Mouse (Mus musculus) heart, postnatal 0 days (tissue): ENCODE results near the gene Cfdp1. TPM values are rescaled to one million over a fixed set of nuclear protein-coding genes. Genes with fewer than 3 reads are reported as not detected.

Experiments used
- ATAC-seq: fragments of 200-750 bp; cut with Nextera tagmentation; 2 replicates; pipeline ENCODE4 v1.8.0; 2017; ENCODE audit warnings: low read depth, moderate number of reproducible peaks, moderate library complexity; ENCODE audit not compliant: insufficient read depth
- DNase-seq: peaks from one replicate; pipeline ENCODE4 v3.0.0-alpha.2; 2016; ENCODE audit warnings: low spot score
- H3K27ac ChIP-seq: fragments of 300-500 bp; sonication (generic); 2 replicates; pipeline ENCODE4 v1.5.1; 2014; ENCODE audit warnings: low read depth, mild to moderate bottlenecking
- H3K27me3 ChIP-seq: fragments of 300-500 bp; sonication (generic); 2 replicates; pipeline ENCODE4 v1.6.1; 2014; ENCODE audit warnings: low read length, mixed read lengths; ENCODE audit not compliant: control insufficient read depth, insufficient read depth
- H3K36me3 ChIP-seq: fragments of 300-500 bp; sonication (generic); replicated peaks from 2 replicates; pipeline ENCODE4 v1.6.1; 2014; ENCODE audit warnings: low read length, mixed read lengths; ENCODE audit not compliant: control insufficient read depth, insufficient read depth
- H3K4me1 ChIP-seq: fragments of 300-500 bp; sonication (generic); 2 replicates; pipeline ENCODE4 v1.6.1; 2014; ENCODE audit warnings: antibody characterized with exemption; ENCODE audit not compliant: control insufficient read depth, insufficient read depth
- H3K4me2 ChIP-seq: fragments of 300-500 bp; sonication (generic); 2 replicates; pipeline ENCODE4 v1.6.1; 2014; ENCODE audit warnings: low read depth, mild to moderate bottlenecking, low read length, moderate library complexity
- H3K4me3 ChIP-seq: fragments of 300-500 bp; sonication (generic); 2 replicates; pipeline ENCODE4 v1.5.1; 2014; ENCODE audit warnings: low read depth, low read length
- H3K9ac ChIP-seq: fragments of 300-500 bp; sonication (generic); replicated peaks from 2 replicates; pipeline ENCODE4 v1.6.1; 2014; ENCODE audit warnings: low read depth, low read length, mixed read lengths
- H3K9me3 ChIP-seq: fragments of 300-500 bp; sonication (generic); replicated peaks from 2 replicates; pipeline ENCODE4 v1.6.1; 2016; ENCODE audit warnings: low read length; ENCODE audit not compliant: control insufficient read depth
- CTCF ChIP-seq: IDR thresholded peaks from 2 replicates; pipeline ENCODE4 v1.5.1; 2016; ENCODE audit warnings: antibody characterized with exemption, control low read depth, low read depth
- EP300 ChIP-seq: IDR thresholded peaks from 2 replicates; pipeline ENCODE4 v1.6.1; 2016; ENCODE audit warnings: antibody characterized with exemption, low read depth
- WGBS: fragments of 180-500 bp; shearing (Covaris S2); extraction: QIAGEN DNeasy Blood & Tissue Kit; methylation state at CpG from one replicate; pipeline ENCODE4 v1.1.7; 2014; 5-methylcytosine and 5-hydroxymethylcytosine counted together
- polyA plus RNA-seq: library from polyadenylated mRNA; unstranded; fragments of >200 nt; fragmentation: Nextera tagmentation; extraction: Ambion mirVana; gene quantifications from 2 replicates; pipeline ENCODE4 v1.2.1, GENCODE M21; 2015
- total RNA-seq: library from RNA; depleted of rRNA; stranded (reverse); fragments of >200 nt; gene quantifications from 2 replicates; pipeline ENCODE4 v1.2.3, GENCODE M21; 2014; ENCODE audit warnings: low replicate concordance

Cfdp1 gene
- total and polyA plus RNA-seq, 2 experiments from 2014 or later, result 16.1 to 85.4 TPM

- H3K27me3 ChIP-seq, result no peaks in the 10 kb centered on the region
- no peaks in the 10 kb centered on the region for H3K9me3 ChIP-seq
- no peaks in the 10 kb centered on the region for H3K36me3 ChIP-seq
- H3K4me2 ChIP-seq, result no peak overlapping the region
- no peak for DNase-seq
- H3K4me3 ChIP-seq, result no peak overlapping the region
- TF ChIP-seq CTCF (no peak), EP300 (no peak)
- peaks cover 38% of the 10 kb centered on the region for H3K4me1 ChIP-seq
- no peak overlapping the region for H3K9ac ChIP-seq
- ATAC-seq, result no peak
- H3K27ac ChIP-seq, result no peak overlapping the region
Observed at GRCm38 (mm10) chr8:111789639-111790038, 64.5 kb downstream of the Cfdp1 start.

- H3K9ac ChIP-seq, result no peak overlapping the region
- H3K4me1 ChIP-seq, result peaks cover 35% of the 10 kb centered on the region
- no peak overlapping the region for H3K27ac ChIP-seq
- no peak for DNase-seq
- H3K36me3 ChIP-seq, result no peaks in the 10 kb centered on the region
- TF ChIP-seq CTCF, result no peak
- no peak for TF ChIP-seq EP300
- no peak for ATAC-seq
- 48% methylated on average over 4 of the region's 4 CpGs for WGBS
- no peaks in the 10 kb centered on the region for H3K9me3 ChIP-seq
- no peak overlapping the region for H3K4me3 ChIP-seq
- no peak overlapping the region for H3K4me2 ChIP-seq
- H3K27me3 ChIP-seq, result no peaks in the 10 kb centered on the region
Observed at GRCm38 (mm10) chr8:111789200-111789599, 64.9 kb downstream of the Cfdp1 start.

- WGBS, result 83% methylated on average over 3 of the region's 3 CpGs
- H3K9ac ChIP-seq, result no peak overlapping the region
- DNase-seq (no peak), ATAC-seq (no peak)
- no peak overlapping the region for H3K4me2 ChIP-seq
- H3K9me3 ChIP-seq, result no peaks in the 10 kb centered on the region
- H3K36me3 ChIP-seq, result no peaks in the 10 kb centered on the region
- peaks cover 32% of the 10 kb centered on the region for H3K4me1 ChIP-seq
- no peak overlapping the region for H3K4me3 ChIP-seq
- no peaks in the 10 kb centered on the region for H3K27me3 ChIP-seq
- no peak for TF ChIP-seq CTCF
- no peak for TF ChIP-seq EP300
- H3K27ac ChIP-seq, result no peak overlapping the region
Observed at GRCm38 (mm10) chr8:111788497-111788896, 65.6 kb downstream of the Cfdp1 start.

GRCm38 (mm10) chr8:111788085-111788484 is 66.0 kb downstream of the Cfdp1 start:
- H3K27ac ChIP-seq, result peak overlapping the region; percentile 54; the same call in 1 of the 2 replicates
- H3K4me1 ChIP-seq, result peaks cover 32% of the 10 kb centered on the region
- H3K27me3 ChIP-seq, result no peaks in the 10 kb centered on the region
- WGBS, result 50% methylated on average over 5 of the region's 5 CpGs
- H3K36me3 ChIP-seq, result no peaks in the 10 kb centered on the region
- ATAC-seq (no peak), DNase-seq (no peak)
- no peaks in the 10 kb centered on the region for H3K9me3 ChIP-seq
- no peak overlapping the region for H3K4me2 ChIP-seq
- H3K9ac ChIP-seq, result no peak overlapping the region
- no peak overlapping the region for H3K4me3 ChIP-seq
- TF ChIP-seq CTCF (no peak), EP300 (no peak)

- Histone ChIP-seq H3K4me2 (no peak overlapping the region), H3K9me3 (no peaks in the 10 kb centered on the region), H3K36me3 (no peaks in the 10 kb centered on the region), H3K9ac (no peak overlapping the region), H3K4me3 (no peak overlapping the region), H3K27me3 (no peaks in the 10 kb centered on the region), H3K4me1 (peaks cover 32% of the 10 kb centered on the region), H3K27ac (peak overlapping the region; percentile 54; the same call in 1 of the 2 replicates)
- DNase-seq (no peak), ATAC-seq (no peak)
- WGBS, result 30% methylated on average over 4 of the region's 4 CpGs
- no peak for TF ChIP-seq EP300
- no peak for TF ChIP-seq CTCF
Observed at GRCm38 (mm10) chr8:111787683-111788082, 66.4 kb downstream of the Cfdp1 start.
